Mouse (Mus musculus) gastrocnemius, postnatal 14 days (tissue): ENCODE results near the gene Pole4. TPM values are rescaled to one million over a fixed set of nuclear protein-coding genes. Genes with fewer than 3 reads are reported as not detected.
"Not testable (repeated sequence)": the region's sequence is repeated elsewhere in the genome, so short reads cannot be mapped to it uniquely, and the experiment has no call there.

ENCODE experiments used
- DNase-seq: peaks from one replicate; pipeline ENCODE4 v3.0.0; 2021; ENCODE audit warnings: mixed read lengths
- intact Hi-C: fragments of 180-260 bp; cut with DNase I; formaldehyde crosslinking; loops from one replicate; pipeline ENCODE4 v1.15.1; 2025; ENCODE audit warnings: low total_unique reads
- total RNA-seq, 2 experiments: library from RNA; stranded (reverse); gene quantifications; 2 replicates each; pipeline ENCODE4 v1.2.3; 2021

Gene Pole4
- total RNA-seq, 2 experiments from 2014 or later = 22.0 to 22.9 TPM

GRCm38 (mm10) chr6:82723321-82723720 lies 18.2 kb upstream of the Pole4 start:
- no peak for DNase-seq
- intact Hi-C loops = no loop called here

DNA sequence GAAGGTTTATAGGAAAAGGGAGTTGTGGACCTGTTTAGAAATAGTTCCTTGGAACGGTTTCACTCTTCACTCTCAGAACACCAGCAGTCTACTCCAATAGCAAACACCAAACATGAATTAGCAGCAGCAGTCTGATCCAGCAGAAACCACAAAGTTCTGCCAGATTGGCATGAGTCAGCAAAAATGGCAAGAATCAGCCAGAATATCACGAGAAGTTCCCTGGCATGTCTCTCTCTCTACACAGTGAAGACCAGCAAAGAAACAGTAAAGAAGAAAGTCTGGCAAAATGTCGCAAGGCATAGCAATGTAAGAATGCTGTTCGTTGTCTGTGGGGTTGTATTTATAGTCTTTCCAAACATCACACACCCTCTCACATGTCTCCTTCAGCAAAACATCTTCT lies 11.0 kb upstream of the Pole4 start:
- no peak for DNase-seq
- intact Hi-C loops = no loop called here

GRCm38 (mm10) chr6:82715653-82716052 lies 10.5 kb upstream of the Pole4 start:
- intact Hi-C loops = no loop called here
- DNase-seq = no peak

DNA sequence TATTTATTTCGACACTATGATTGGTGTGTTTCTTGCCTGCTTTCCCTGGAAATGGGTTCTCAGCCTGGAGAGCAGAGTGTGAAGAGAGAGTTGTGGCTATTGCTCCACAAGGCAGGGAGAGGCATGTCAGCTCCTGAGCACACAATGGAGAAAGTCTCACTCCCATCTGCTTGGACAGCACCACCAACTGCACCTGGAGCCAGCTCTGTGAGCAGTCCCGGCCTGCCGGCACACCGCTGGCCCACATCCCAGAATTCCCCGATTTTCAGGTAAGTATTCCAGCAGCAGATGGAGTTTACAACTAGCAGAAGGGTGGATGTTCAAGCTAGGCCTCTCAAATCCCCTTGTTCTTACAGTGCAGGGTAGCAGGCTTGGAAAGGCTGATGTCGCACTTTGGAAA lies 10.1 kb upstream of the Pole4 start:
- intact Hi-C loops = no loop called here
- no peak for DNase-seq

- intact Hi-C loops = no loop called here
Measured at GRCm38 (mm10) chr6:82714841-82715240, 9.7 kb upstream of the Pole4 start.

DNA sequence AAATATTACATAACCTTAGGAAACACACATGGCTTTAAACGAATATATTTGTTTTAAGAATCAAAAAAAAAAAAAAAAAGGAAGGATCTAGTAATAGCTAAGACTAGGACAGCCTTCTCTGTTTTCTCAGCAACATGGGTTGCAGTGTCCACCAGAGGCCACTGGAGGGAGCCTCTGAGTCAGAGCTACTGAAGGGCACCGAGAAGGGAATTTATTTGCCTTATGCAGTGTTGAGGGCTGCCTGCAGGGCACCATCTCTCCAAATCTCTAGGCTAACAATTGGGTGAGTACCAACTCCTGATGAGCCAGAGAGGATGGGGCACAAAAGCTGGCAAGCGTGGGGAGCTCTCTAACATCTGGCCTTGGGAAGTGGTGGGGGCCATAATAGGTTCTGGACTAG lies 9.1 kb upstream of the Pole4 start:
- DNase-seq = peak; percentile 67
- intact Hi-C loops = no loop called here

More at GRCm38 (mm10) chr6:82714841-82715240, 9.7 kb upstream of the Pole4 start:
- no peak for DNase-seq

GRCm38 (mm10) chr6:82707742-82708141 lies 2.6 kb upstream of the Pole4 start:
- DNase-seq = no peak
- intact Hi-C loops = loop anchor here (10.0 kb wide), 3 partner anchors 267 to 733 kb away; no protein-coding TSS in a partner anchor

GRCm38 (mm10) chr6:82707241-82707640 lies 2.1 kb upstream of the Pole4 start:
- intact Hi-C loops = loop anchor here (10.0 kb wide), 3 partner anchors 268 to 732 kb away; no protein-coding TSS in a partner anchor
- DNase-seq = no peak

- intact Hi-C loops = loop anchor here (10.0 kb wide), 3 partner anchors 271 to 729 kb away; no protein-coding TSS in a partner anchor
- no peak for DNase-seq
Measured at GRCm38 (mm10) chr6:82703710-82704109, 1.5 kb downstream of the Pole4 start.

DNA sequence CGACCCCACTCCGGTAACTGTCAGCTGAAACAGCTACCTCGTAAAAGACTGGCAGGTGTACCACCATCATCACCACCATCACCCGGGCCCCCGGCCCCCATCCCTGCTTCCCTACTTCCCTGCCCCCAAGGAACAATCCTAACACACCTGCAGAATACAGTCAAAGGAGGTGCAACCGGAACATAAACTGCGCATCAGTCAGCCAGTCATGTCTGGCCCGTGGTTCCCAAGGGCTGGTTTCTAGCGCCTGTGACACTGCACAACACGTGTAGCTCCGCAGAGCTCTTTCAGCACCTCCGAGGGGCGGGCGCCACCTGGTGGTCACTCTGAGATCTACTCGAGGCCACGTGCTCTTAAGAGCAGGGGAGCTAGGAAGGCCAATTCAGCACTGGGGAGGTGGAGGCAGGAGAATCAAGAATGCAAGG lies 2.6 kb downstream of the Pole4 start:
- peak; percentile 89 for DNase-seq
- intact Hi-C loops = loop anchor here (10.0 kb wide), 3 partner anchors 272 to 728 kb away; no protein-coding TSS in a partner anchor

DNA sequence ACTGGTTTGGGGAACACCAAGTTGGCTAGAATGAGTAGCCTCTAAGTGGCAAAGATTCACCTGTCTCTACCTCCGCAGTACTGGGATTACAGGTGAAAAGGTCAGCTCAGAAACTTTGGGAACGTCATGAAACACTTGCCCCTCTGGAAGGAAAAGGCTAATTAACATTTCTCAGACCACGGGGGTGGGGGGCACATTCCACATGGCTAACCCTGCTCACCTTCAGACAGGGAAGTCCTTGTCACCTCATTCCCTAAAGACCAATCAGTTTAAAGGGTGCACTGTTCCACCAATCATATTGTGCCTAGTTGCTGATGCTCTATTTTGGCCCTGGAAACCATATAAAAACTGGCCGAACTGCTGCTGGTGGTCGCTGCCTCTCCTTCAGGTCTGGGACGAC lies 3.9 kb downstream of the Pole4 start:
- intact Hi-C loops = loop anchor here (10.0 kb wide), 3 partner anchors 274 to 726 kb away; no protein-coding TSS in a partner anchor
- no peak for DNase-seq

DNA sequence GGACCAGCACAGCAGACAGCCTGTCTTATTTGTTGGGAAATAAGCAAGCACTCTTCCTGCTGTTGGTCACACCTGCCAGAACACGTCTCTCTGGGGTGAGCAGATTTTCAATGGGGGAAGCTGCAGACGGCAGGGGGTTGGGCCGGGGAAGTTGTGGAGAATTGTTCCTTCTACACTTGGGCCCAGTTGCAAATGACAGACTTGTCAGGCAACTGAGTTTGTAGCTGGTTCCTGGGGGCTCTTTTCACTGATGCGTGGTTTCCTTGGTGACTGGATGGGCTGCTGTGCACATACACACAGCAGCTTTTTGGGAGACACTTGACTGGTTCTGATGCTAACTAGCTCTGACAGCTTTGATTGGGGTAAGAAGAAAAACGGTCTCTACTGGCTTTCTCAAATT lies 5.3 kb downstream of the Pole4 start:
- intact Hi-C loops = loop anchor here (10.0 kb wide), 3 partner anchors 275 to 725 kb away; no protein-coding TSS in a partner anchor
- no peak for DNase-seq

GRCm38 (mm10) chr6:82696736-82697135 lies 8.4 kb downstream of the Pole4 start:
- intact Hi-C loops = no loop called here
- no peak for DNase-seq

DNA sequence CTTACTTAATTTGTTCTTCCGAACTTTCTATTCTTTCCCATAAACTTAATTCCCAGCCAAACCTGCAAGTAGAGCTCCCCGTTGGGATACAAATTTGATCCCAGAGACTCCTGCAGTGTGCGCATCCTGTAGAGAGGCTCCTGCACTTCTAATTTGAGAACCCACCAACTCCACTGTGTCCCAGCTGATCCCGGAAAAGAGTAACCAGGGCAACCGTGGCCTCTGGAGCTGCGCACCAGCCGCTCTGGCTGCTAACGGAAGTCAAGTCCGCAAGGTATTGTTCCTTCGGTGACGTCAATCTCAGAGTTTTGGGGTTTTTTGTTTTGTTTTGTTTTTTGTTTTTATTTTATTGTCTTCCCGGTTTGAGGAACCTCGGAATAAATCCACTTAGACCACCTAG lies 10.5 kb downstream of the Pole4 start:
- intact Hi-C loops = no loop called here
- no peak for DNase-seq

GRCm38 (mm10) chr6:82689474-82689873 lies 15.7 kb downstream of the Pole4 start:
- no peak for DNase-seq
- intact Hi-C loops = no loop called here

DNA sequence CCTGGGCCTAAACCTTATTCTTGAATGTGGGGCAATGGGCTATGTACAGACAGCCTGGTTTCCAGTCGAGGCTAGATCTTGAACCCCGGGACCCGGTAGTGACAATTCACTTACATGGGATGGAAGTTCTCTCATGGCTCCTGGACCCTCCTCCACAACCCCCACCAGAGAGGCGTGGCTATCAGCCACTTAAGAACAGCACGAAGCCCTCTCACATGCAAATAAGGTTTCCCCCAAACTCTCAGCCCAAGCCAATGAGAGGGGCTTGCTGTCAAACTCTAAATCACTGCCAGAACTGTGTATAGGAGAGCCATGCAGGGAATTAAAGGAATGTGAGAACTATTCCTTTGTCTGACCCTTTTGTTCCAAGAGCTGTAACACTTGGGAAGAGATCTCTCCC lies 16.6 kb downstream of the Pole4 start:
- intact Hi-C loops, DNase-seq: not testable (repeated sequence)

- intact Hi-C loops = no loop called here
- no peak for DNase-seq
Measured at GRCm38 (mm10) chr6:82684136-82684535, 21.0 kb downstream of the Pole4 start.

DNA sequence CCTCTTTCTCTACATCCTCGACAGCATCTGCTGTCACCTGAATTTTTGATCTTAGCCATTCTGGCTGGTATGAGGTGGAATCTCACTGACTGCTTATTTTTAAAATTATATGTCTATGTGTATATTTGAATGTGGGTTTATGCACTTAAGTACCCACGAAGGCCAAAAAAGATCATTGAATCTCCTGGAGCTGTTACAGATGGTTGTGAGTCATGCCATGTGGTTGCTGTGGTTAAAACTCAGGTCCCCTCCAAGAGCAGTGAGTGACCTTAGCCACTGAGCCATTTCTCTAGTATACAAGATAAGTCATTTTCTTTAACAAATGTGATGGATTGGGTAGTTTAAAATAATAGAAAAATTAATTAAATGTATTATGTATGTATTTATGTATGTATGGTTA lies 25.9 kb downstream of the Pole4 start:
- intact Hi-C loops, DNase-seq: not testable (repeated sequence)

DNA sequence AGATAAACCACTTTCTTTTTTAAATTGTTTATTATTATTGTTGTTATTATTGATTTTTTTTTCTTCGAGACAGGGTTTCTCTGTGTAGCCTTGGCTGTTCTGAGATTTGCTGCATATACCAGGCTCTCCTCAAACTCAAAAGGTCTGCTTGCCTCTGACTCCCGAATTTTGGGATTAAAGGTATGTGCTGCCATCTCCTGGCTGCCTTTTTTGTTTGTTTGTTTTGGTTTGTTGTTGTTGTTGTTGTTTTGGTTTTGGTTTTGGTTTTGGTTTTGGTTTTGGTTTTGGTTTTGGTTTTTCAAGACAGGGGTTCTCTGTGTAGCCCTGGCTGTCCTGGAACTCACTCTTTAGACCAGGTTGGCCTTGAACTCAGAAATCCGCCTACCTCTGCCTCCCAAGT lies 27.5 kb downstream of the Pole4 start:
- intact Hi-C loops, DNase-seq: not testable (repeated sequence)

GRCm38 (mm10) chr6:82666480-82666879 lies 38.7 kb downstream of the Pole4 start:
- DNase-seq = no peak
- intact Hi-C loops = no loop called here

DNA sequence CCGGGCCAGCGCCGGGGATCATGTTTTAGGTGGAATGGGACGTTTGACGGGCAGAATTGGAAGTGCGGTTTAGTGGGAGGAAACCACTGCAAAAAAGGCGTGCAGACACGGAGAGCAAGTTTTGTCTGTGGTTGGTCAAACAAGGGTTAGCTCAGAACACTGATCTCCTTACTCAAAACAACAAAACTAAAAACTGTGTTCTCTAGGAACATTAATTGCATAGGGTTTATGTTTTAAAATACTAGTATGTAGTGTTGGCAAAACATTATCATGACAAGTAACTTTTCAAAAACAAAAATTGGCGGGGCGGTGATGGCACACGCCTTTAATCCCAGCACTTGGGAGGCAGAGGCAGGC lies 52.0 kb downstream of the Pole4 start:
- intact Hi-C loops = no loop called here
- no peak for DNase-seq
